Mouse (Mus musculus): ENCODE data around the gene Krt86.
A peak's percentile ranks its signal among the peaks of the same experiment; 100 is the strongest.
"Not testable (repeated sequence)": the region's sequence is repeated elsewhere in the genome, so short reads cannot be mapped to it uniquely, and the experiment has no call there.

Gene Krt86

GRCm38 (mm10) chr15:101493713-101494112 is 20.4 kb downstream of the Krt86 start:
- no peak for DNase-seq

- no peak for DNase-seq
Observed at GRCm38 (mm10) chr15:101494203-101494602, 20.9 kb downstream of the Krt86 start.

GRCm38 (mm10) chr15:101495266-101495665 is 22.0 kb downstream of the Krt86 start:
- DNase-seq = no peak

- peak; percentile 51 for DNase-seq
Observed at GRCm38 (mm10) chr15:101497181-101497580, 23.9 kb downstream of the Krt86 start.

GRCm38 (mm10) chr15:101506896-101507758 is 33.8 kb downstream of the Krt86 start:
- DNase-seq = no peak

GRCm38 (mm10) chr15:101508247-101508646 is 35.0 kb downstream of the Krt86 start:
- DNase-seq = peak; percentile 69

- not testable (repeated sequence) for DNase-seq
Observed at GRCm38 (mm10) chr15:101517161-101517560, 43.9 kb downstream of the Krt86 start, which contains the start of gene Gm49425. Gene Gm49425, minus strand, starts transcription at chr15:101517261.

GRCm38 (mm10) chr15:101519792-101520191 is 46.5 kb downstream of the Krt86 start:
- DNase-seq = peak; percentile 91

GRCm38 (mm10) chr15:101522556-101523232 is 49.4 kb downstream of the Krt86 start:
- no peak for DNase-seq
